Mouse (Mus musculus) heart, embryonic 11.5 days (tissue): ENCODE measurements at regions not wholly inside any gene's neighbourhood (a gene's known extent, or its start where the extent isn't known, plus 50 kb on each side); places are given as distances from the start of the nearest gene placed in this dataset.

Experiments used
- ATAC-seq: fragments of 200-750 bp; cut with Nextera tagmentation; replicated peaks from 2 replicates; pipeline ENCODE4 v1.8.0; 2017; ENCODE audit warnings: moderate library complexity; ENCODE audit not compliant: insufficient number of reproducible peaks, low FRiP score, low TSS enrichment
- H3K27ac ChIP-seq: fragments of 300-500 bp; sonication (generic); 2 replicates; pipeline ENCODE4 v1.5.1; 2014; ENCODE audit warnings: mild to moderate bottlenecking, low read depth, low read length
- H3K27me3 ChIP-seq: fragments of 300-500 bp; sonication (generic); 2 replicates; pipeline ENCODE4 v1.6.1; 2014; ENCODE audit warnings: mild to moderate bottlenecking, low read length, mixed read lengths; ENCODE audit not compliant: control insufficient read depth, insufficient read depth
- H3K36me3 ChIP-seq: fragments of 300-500 bp; sonication (generic); 2 replicates; pipeline ENCODE4 v1.6.1; 2014; ENCODE audit warnings: mild to moderate bottlenecking, low read length, moderate library complexity, mixed read lengths; ENCODE audit not compliant: control insufficient read depth, insufficient read depth
- H3K4me1 ChIP-seq: fragments of 300-500 bp; sonication (generic); 2 replicates; pipeline ENCODE4 v1.6.1; 2014; ENCODE audit warnings: low read length; ENCODE audit not compliant: control insufficient read depth, insufficient read depth
- H3K4me2 ChIP-seq: fragments of 300-500 bp; sonication (generic); 2 replicates; pipeline ENCODE4 v1.6.1; 2014; ENCODE audit warnings: mild to moderate bottlenecking, moderate library complexity
- H3K4me3 ChIP-seq: fragments of 300-500 bp; sonication (generic); 2 replicates; pipeline ENCODE4 v1.5.1; 2014; ENCODE audit warnings: low read depth, low read length
- H3K9ac ChIP-seq: fragments of 300-500 bp; sonication (generic); 2 replicates; pipeline ENCODE4 v1.6.1; 2014; ENCODE audit warnings: mild to moderate bottlenecking, low read depth, low read length, moderate library complexity
- H3K9me3 ChIP-seq: fragments of 300-500 bp; sonication (generic); replicated peaks from 2 replicates; pipeline ENCODE4 v1.6.1; 2016; ENCODE audit warnings: low read length; ENCODE audit not compliant: control insufficient read depth
- WGBS: fragments of 180-500 bp; shearing (Covaris S2); extraction: QIAGEN DNeasy Blood & Tissue Kit; methylation state at CpG from one replicate; pipeline ENCODE4 v1.1.7; 2014; ENCODE audit not compliant: insufficient replicate concordance; 5-methylcytosine and 5-hydroxymethylcytosine counted together

DNA sequence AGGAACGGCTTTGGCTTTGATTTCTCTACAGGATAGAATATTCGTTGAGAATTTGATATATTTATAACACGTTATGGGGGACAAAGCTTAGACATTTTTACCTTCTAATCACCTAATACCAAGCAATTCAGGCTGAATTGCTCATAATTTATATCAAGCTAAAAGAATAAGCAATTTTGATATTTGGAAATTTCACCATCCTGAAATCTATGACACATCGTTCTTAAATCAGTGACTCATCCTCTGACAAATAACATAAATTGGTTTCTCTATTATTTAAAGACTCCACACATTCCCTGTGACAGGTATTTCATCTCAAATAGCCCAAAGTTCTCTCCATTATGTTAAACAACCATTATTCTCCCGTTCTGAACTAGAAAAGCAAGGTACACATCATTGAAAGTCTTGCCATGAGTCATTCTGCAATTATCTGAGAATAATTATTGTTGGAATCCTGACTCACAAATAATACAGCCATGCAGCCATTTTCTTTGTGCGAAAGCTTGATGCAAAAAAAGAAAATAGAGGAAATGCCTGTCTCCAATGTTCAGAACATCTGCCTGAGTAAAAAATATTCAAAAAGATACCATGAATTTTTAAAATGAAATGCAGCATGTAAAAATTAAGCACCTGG lies 182.3 kb upstream of the BC052040 start:
- Histone ChIP-seq H3K9ac (no peak overlapping the region), H3K4me3 (no peak overlapping the region), H3K27me3 (no peaks in the 10 kb centered on the region), H3K4me2 (no peak overlapping the region), H3K4me1 (no peaks in the 10 kb centered on the region), H3K9me3 (no peaks in the 10 kb centered on the region), H3K36me3 (no peaks in the 10 kb centered on the region), H3K27ac (no peak overlapping the region)
- ATAC-seq: no peak
- whole genome bisulfite sequencing: 82% methylated on average over 6 of the region's 6 CpGs

DNA sequence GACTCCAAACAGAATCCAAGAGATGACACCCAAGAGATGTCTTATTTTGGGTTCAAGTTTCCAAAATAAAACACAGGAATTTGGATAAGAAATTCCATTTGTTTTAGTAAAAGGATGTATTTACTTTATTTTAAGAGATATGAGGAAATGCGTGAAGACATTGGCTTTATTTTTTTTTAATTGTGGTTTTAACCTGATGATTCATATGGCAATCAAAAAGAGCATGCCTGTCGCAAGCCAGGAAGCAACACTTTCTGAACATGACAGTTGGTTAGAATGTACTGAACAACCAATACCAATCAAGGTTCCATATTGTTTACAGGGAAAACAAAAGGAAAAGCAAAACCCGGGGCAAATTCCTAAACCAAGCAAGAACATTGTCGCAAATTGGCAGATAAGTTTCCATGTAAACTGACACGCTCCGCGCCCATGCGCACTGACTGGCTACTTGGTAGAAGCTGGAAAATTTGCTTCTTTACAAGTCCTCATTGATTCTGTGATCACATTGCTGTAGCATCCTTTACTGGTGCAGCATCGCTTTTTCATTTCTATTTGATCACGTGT lies 181.4 kb upstream of the BC052040 start:
- Histone ChIP-seq H3K9me3 (no peaks in the 10 kb centered on the region), H3K27me3 (no peaks in the 10 kb centered on the region)
- WGBS: 86% methylated on average over 10 of the region's 10 CpGs

DNA sequence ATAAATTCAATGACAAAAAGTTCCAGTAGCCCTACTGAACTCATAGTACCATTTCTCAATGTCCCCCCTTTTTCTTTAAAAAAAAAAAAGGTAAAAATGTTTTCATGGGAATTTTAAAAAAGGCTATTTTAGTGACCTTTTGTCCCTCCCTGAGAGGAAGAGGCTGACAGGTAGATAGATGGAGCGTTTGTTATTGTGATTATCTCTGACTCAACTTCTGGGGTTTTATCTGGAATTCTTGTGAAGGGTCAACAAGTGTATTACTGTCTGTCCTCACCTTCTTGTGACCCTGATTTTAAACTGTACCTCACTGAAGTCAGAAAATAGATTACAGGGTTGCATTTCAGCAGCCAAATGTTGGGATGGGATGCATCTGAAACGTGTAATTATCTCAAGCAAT lies 179.3 kb upstream of the BC052040 start:
- WGBS: 18% methylated on average over 2 of the region's 2 CpGs
- no peak overlapping the region for H3K27ac ChIP-seq
- no peaks in the 10 kb centered on the region for H3K27me3 ChIP-seq
- no peak for ATAC-seq
- H3K4me3 ChIP-seq: no peak overlapping the region
- no peaks in the 10 kb centered on the region for H3K9me3 ChIP-seq
- no peaks in the 10 kb centered on the region for H3K4me1 ChIP-seq
- H3K4me2 ChIP-seq: no peak overlapping the region
- no peak overlapping the region for H3K9ac ChIP-seq
- H3K36me3 ChIP-seq: no peaks in the 10 kb centered on the region

More for the DNA sequence above, 181.4 kb upstream of the BC052040 start:
- Histone ChIP-seq H3K4me1 (no peaks in the 10 kb centered on the region), H3K4me3 (no peak overlapping the region), H3K4me2 (no peak overlapping the region), H3K27ac (no peak overlapping the region), H3K36me3 (no peaks in the 10 kb centered on the region), H3K9ac (no peak overlapping the region)
- ATAC-seq: no peak

DNA sequence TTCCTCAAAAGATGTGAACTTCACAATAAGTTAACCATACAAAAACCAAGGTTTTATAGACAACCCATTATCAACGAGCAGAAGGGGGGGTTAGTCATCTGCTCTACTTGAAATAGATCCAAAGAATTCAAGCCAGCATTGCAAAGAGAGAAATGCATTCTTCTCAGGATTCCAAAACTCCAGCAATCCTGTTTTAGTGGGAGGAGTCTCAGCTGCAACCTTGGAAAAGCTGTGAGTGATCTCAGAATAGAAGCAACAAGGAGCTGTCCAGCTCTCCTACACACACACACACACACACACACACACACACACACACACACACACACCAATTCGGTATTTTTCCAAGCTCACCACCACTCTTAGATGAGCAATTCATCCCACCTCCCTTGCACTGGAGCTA lies 149.0 kb upstream of the BC052040 start:
- no peak overlapping the region for H3K9ac ChIP-seq
- H3K36me3 ChIP-seq: no peaks in the 10 kb centered on the region
- H3K4me3 ChIP-seq: no peak overlapping the region
- no peaks in the 10 kb centered on the region for H3K4me1 ChIP-seq
- H3K27ac ChIP-seq: no peak overlapping the region
- no peak for ATAC-seq
- H3K27me3 ChIP-seq: no peaks in the 10 kb centered on the region
- no peaks in the 10 kb centered on the region for H3K9me3 ChIP-seq
- H3K4me2 ChIP-seq: no peak overlapping the region
- WGBS: 46% methylated on average over 2 of the region's 2 CpGs

DNA sequence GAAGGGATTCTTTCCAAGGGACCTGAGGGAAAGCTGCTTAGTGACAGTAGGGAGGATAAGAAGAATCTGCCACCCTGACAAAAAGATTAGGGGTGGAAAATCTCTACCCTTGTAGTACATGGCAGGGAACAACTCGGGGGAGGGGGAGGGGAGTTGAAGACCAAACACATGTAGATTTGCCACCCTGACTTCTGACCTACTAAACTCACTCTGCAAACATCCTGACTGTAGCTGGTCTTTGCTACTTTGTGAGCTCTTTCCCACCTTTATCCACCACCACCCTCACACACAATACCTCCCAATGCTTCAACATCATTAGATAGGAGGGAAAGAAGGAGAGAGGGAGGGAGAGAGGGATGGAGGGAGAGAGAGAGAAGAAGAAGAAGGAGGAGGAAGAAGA lies 140.4 kb upstream of the BC052040 start:
- Histone ChIP-seq H3K4me2 (no peak overlapping the region), H3K4me3 (no peak overlapping the region), H3K36me3 (no peaks in the 10 kb centered on the region), H3K9ac (no peak overlapping the region), H3K9me3 (no peaks in the 10 kb centered on the region), H3K4me1 (no peaks in the 10 kb centered on the region), H3K27me3 (no peaks in the 10 kb centered on the region), H3K27ac (no peak overlapping the region)
- WGBS: 13% methylated on average over 1 of the region's 1 CpGs
- no peak for ATAC-seq

DNA sequence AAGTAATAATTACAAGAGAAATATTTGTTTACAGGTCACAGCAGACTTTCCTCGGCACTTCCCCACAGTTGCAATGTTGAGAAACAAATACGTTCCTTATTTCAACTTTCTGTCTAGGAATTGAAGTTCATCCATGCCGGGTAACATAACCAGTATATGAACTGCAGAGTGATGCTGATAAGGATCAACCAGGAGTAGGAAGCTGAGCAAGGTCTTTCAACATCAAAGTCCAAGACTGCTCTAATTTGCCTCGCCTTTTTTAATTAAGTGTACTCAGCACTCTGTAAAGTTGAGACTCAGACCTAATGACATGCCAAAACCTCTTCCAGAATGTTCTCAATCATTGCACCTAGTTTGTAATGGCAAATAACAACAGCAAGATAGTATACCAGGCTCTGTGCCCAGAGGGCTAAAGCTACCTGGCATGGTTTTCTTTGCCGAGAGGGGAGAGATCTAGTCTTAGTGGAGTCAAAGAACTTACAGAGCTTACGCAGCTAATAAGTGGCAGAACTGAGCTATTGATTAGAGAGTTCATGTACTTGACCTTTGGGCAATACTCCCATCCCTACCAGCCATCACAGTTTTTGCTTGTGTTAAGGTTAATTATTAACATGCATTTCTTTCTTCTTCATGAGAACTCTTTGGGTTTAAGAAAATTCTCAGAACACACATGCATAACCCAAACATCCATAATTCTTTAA lies 131.6 kb upstream of the BC052040 start:
- Histone ChIP-seq H3K36me3 (no peaks in the 10 kb centered on the region), H3K9ac (no peak overlapping the region), H3K27me3 (no peaks in the 10 kb centered on the region), H3K27ac (no peak overlapping the region), H3K4me3 (no peak overlapping the region), H3K4me2 (no peak overlapping the region), H3K4me1 (no peaks in the 10 kb centered on the region), H3K9me3 (no peaks in the 10 kb centered on the region)
- ATAC-seq: no peak
- WGBS: 84% methylated on average over 6 of the region's 6 CpGs

DNA sequence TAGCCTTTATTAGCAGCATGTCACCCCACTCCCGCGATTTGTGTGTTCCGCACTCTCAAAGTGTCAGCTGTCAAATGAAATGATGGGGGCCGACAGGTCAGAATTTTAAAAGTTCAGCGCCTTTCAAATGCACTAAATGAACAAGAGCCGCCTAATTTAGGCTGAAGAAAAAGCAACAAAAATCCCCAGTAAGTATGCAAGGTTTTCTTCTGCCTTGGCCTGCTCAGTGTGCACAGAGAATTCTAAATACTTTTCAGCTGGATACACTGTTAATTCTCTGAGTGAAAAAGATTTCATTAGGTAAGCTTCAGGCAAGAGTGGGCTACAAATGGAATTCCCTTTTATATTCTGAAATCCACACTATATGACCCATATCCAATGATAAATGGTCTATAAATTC lies 125.9 kb upstream of the BC052040 start:
- H3K4me2 ChIP-seq: no peak overlapping the region
- H3K27ac ChIP-seq: no peak overlapping the region
- no peaks in the 10 kb centered on the region for H3K4me1 ChIP-seq
- no peaks in the 10 kb centered on the region for H3K36me3 ChIP-seq
- WGBS: 76% methylated on average over 6 of the region's 6 CpGs
- ATAC-seq: no peak
- no peak overlapping the region for H3K9ac ChIP-seq
- no peaks in the 10 kb centered on the region for H3K9me3 ChIP-seq
- H3K4me3 ChIP-seq: no peak overlapping the region
- H3K27me3 ChIP-seq: no peaks in the 10 kb centered on the region

DNA sequence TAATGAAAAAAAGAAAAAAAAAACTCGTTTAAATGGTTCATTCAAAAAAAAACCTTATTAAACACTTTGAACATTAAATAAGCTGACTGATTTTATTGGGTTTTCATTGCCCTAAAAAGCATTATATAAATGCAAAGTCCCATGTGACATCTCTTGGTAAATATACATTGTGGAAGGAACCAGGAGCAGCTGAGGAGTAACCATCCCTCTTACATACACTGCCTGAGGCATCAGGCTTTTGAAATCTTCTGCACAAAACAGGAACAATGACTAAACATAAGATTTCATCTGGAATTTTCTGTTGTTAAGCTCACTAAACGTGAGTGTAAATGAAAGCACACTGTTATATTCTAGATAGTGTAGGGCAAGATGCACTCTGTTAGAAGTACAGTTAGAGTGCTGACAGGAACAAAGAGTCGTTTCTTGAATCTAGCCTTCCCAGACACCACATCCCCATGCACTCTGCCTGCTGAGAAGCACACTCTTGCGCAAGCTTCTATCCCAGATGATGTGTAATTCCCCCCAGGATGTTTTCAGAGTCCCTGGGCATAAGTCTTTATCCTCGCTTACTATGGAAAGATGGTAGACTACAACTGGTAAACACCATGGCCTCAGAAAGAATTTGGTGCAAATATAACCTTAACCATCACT lies 125.0 kb upstream of the BC052040 start:
- Histone ChIP-seq H3K36me3 (no peaks in the 10 kb centered on the region), H3K27ac (no peak overlapping the region), H3K4me1 (no peaks in the 10 kb centered on the region), H3K4me3 (no peak overlapping the region), H3K4me2 (no peak overlapping the region), H3K9ac (no peak overlapping the region), H3K27me3 (no peaks in the 10 kb centered on the region), H3K9me3 (no peaks in the 10 kb centered on the region)
- no peak for ATAC-seq
- 50% methylated on average over 5 of the region's 5 CpGs for WGBS
